Mouse (Mus musculus): ENCODE measurements around the gene Acot8. TPM values are rescaled to one million over a fixed set of nuclear protein-coding genes. Genes with fewer than 3 reads are reported as not detected.

Acot8 gene
- total and polyA plus RNA-seq, 3 experiments, result 30.9 to 40.3 TPM; not detected in 1

GRCm38 (mm10) chr2:164754800-164755199 is 49.9 kb downstream of the Acot8 start:
- no peaks in the 10 kb centered on the region for H3K4me1 ChIP-seq (ENCODE audit: control insufficient read depth in 1 of 2, insufficient read depth in 2 of 2, low read length in 2 of 2)
- H3K4me3 ChIP-seq (ENCODE audit: control insufficient read depth in 1 of 2, insufficient read depth in 1 of 2, low read depth in 2 of 2, low read length in 2 of 2), result no peak overlapping the region
- H3K27ac ChIP-seq (ENCODE audit: control insufficient read depth, low read depth, low read length), result no peak overlapping the region
- TF ChIP-seq ZC3H11A (IDR thresholded peaks at IDR 0.05; ENCODE audit: low read depth, low read length) (no peak), MYB (IDR thresholded peaks at IDR 0.05; ENCODE audit: low read depth, low read length) (no peak), CHD1 (IDR thresholded peaks at IDR 0.05; ENCODE audit: low read depth, low read length) (no peak), RAD21 (IDR thresholded peaks at IDR 0.05; ENCODE audit: low read depth, low read length) (no peak), ZMIZ1 (IDR thresholded peaks at IDR 0.05; ENCODE audit: low read depth, low read length) (no peak), SMC3 (IDR thresholded peaks at IDR 0.05; ENCODE audit: low read depth, low read length) (no peak), ZNF384 (IDR thresholded peaks at IDR 0.05; ENCODE audit: low read depth, low read length) (no peak), MAZ (IDR thresholded peaks at IDR 0.05; ENCODE audit: low read depth, low read length) (no peak), EP300 (IDR thresholded peaks at IDR 0.05; ENCODE audit: low read depth in 1 of 2, low read length in 2 of 2) (no peak), CTCF (IDR thresholded peaks at IDR 0.05 in 2 of 3, conservative IDR thresholded peaks at IDR 0.05 in 1 of 3; ENCODE audit: control insufficient read depth in 1 of 3, insufficient read depth in 1 of 3, low read depth in 2 of 3, low read length in 3 of 3, poor library complexity in 1 of 3, severe bottlenecking in 1 of 3) (no peak), MXI1 (IDR thresholded peaks at IDR 0.05; ENCODE audit: low read depth, low read length) (no peak), POLR2AphosphoS5 (IDR thresholded peaks at IDR 0.05; ENCODE audit: borderline replicate concordance, low read depth, low read length) (no peak), BHLHE40 (IDR thresholded peaks at IDR 0.05; ENCODE audit: borderline replicate concordance, low read depth, low read length) (no peak)
- H3K27me3 ChIP-seq (ENCODE audit: control insufficient read depth in 1 of 2, insufficient read depth in 2 of 2, low read length in 2 of 2), result no peaks in the 10 kb centered on the region
- H3K36me3 ChIP-seq (ENCODE audit: control insufficient read depth in 1 of 2, insufficient read depth in 2 of 2, low read length in 2 of 2), result peaks cover under 1 to 30% of the 10 kb centered on the region in 2 experiments; a peak in 3 of 4 replicates
- no peaks in the 10 kb centered on the region for H3K9me3 ChIP-seq (replicated peaks; ENCODE audit: insufficient read depth, low read length)
- H3K9ac ChIP-seq (ENCODE audit: control insufficient read depth, low read depth, low read length, poor library complexity, severe bottlenecking), result no peak overlapping the region
- H3K79me2 ChIP-seq (ENCODE audit: control insufficient read depth, insufficient read depth, low read length, poor library complexity), result no peaks in the 10 kb centered on the region
- no peak for DNase-seq (ENCODE audit: low read depth, low spot score)

DNA sequence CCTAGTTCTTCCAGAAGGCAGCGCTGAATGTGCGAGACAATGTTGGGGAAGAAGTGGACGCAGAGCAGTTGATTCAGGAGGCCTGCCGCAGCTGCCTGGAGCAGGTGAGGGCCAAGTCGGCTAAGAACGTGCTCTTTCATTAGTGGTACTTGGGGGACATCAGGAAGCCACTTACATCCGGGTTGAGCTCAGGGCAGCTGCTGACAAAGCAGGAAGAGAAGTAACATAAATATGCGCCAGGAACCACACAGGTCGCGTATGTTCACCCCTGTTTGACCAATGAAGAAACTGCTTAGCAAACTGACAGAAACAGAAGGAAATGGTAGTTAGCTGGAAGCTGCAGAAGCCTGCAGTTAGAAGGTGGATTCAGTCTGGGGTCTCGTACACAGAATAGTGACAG is 50.6 kb downstream of the Acot8 start:
- no peaks in the 10 kb centered on the region for H3K9me3 ChIP-seq (replicated peaks; ENCODE audit: insufficient read depth, low read length)
- H3K36me3 ChIP-seq (ENCODE audit: control insufficient read depth in 1 of 2, insufficient read depth in 2 of 2, low read length in 2 of 2), result peaks cover 0 to 30% of the 10 kb centered on the region in 2 experiments; a peak in 2 of 4 replicates
- no peak overlapping the region for H3K4me3 ChIP-seq (ENCODE audit: control insufficient read depth in 1 of 2, insufficient read depth in 1 of 2, low read depth in 2 of 2, low read length in 2 of 2)
- H3K79me2 ChIP-seq (ENCODE audit: control insufficient read depth, insufficient read depth, low read length, poor library complexity), result peaks cover 2% of the 10 kb centered on the region; the same call in 1 of the 2 replicates
- H3K27me3 ChIP-seq (ENCODE audit: control insufficient read depth in 1 of 2, insufficient read depth in 2 of 2, low read length in 2 of 2), result no peaks in the 10 kb centered on the region
- no peak overlapping the region for H3K27ac ChIP-seq (ENCODE audit: control insufficient read depth, low read depth, low read length)
- no peak overlapping the region for H3K9ac ChIP-seq (ENCODE audit: control insufficient read depth, low read depth, low read length, poor library complexity, severe bottlenecking)
- DNase-seq (ENCODE audit: low read depth, low spot score), result no peak
- TF ChIP-seq RAD21 (IDR thresholded peaks at IDR 0.05; ENCODE audit: low read depth, low read length) (no peak), SIN3A (IDR thresholded peaks at IDR 0.05; ENCODE audit: low read length) (no peak), HCFC1 (IDR thresholded peaks at IDR 0.05; ENCODE audit: low read depth, low read length) (no peak), ELF1 (IDR thresholded peaks at IDR 0.05; ENCODE audit: low read depth, low read length) (no peak), MYB (IDR thresholded peaks at IDR 0.05; ENCODE audit: low read depth, low read length) (no peak)
- no peaks in the 10 kb centered on the region for H3K4me1 ChIP-seq (ENCODE audit: control insufficient read depth in 1 of 2, insufficient read depth in 2 of 2, low read length in 2 of 2)

All from MEL (cell line).